Mouse (Mus musculus) MEL (cell line): ENCODE measurements around the gene Tmed6.

Experiments used
- BHLHE40 ChIP-seq: IDR thresholded peaks from 2 replicates; pipeline ENCODE4 v1.6.1; 2012; ENCODE audit warnings: low read depth, mild to moderate bottlenecking, inconsistent platforms, low read length, improper control_type of control experiment, borderline replicate concordance
- CHD1 ChIP-seq: IDR thresholded peaks from 2 replicates; pipeline ENCODE4 v1.6.1; 2012; ENCODE audit warnings: low read depth, mild to moderate bottlenecking, inconsistent platforms, low read length, improper control_type of control experiment
- CTCF ChIP-seq, 3 experiments: IDR thresholded peaks in 2 of 3; conservative IDR thresholded peaks in 1 of 3; 2 replicates each; pipeline ENCODE4 v1.5.1; 2011 to 2012; ENCODE audit warnings: low read length in 3 of 3, low read depth in 2 of 3, mild to moderate bottlenecking in 2 of 3, improper control_type of control experiment in 1 of 3, inconsistent platforms in 1 of 3, mixed read lengths in 1 of 3, moderate library complexity in 1 of 3; ENCODE audit not compliant: control insufficient read depth in 1 of 3, insufficient read depth in 1 of 3, poor library complexity in 1 of 3, severe bottlenecking in 1 of 3
- POLR2AphosphoS2 ChIP-seq: IDR thresholded peaks from 2 replicates; pipeline ENCODE4 v1.6.1; 2011; ENCODE audit warnings: low read length, improper control_type of control experiment
- TBP ChIP-seq: IDR thresholded peaks from 2 replicates; pipeline ENCODE4 v1.8.0; 2011; ENCODE audit warnings: low read depth, low read length, improper control_type of control experiment
- USF2 ChIP-seq, 2 experiments: IDR thresholded peaks; 2 replicates each; pipeline ENCODE4 v1.6.1; 2011 to 2012; ENCODE audit warnings: improper control_type of control experiment in 2 of 2, low read length in 2 of 2, borderline replicate concordance in 1 of 2, inconsistent platforms in 1 of 2, low read depth in 1 of 2, mild to moderate bottlenecking in 1 of 2; ENCODE audit not compliant: insufficient read depth in 1 of 2

- no peak for TF ChIP-seq USF2 (IDR thresholded peaks at IDR 0.05; ENCODE audit: borderline replicate concordance in 1 of 2, insufficient read depth in 1 of 2, low read depth in 1 of 2, low read length in 2 of 2)
- no peak for TF ChIP-seq CHD1
- no peak for TF ChIP-seq CTCF (IDR thresholded peaks at IDR 0.05 in 2 of 3, conservative IDR thresholded peaks at IDR 0.05 in 1 of 3; ENCODE audit: control insufficient read depth in 1 of 3, insufficient read depth in 1 of 3, low read depth in 2 of 3, low read length in 3 of 3, poor library complexity in 1 of 3, severe bottlenecking in 1 of 3)
- no peak for TF ChIP-seq BHLHE40
- TF ChIP-seq TBP = no peak
- peak; percentile 54; the same call in 1 of the 2 replicates for TF ChIP-seq POLR2AphosphoS2
These were observed 20.0 kb downstream of the Tmed6 start for GRCm38 (mm10) chr8:107045478-107045877.
